Mouse (Mus musculus) liver, embryonic 14 days (tissue): ENCODE data around the gene Dcaf5. TPM values are rescaled to one million over a fixed set of nuclear protein-coding genes. Genes with fewer than 3 reads are reported as not detected.

Experiments
- polyA plus RNA-seq: library from polyadenylated mRNA; depleted of rRNA; stranded (reverse); fragments of >200 nt; gene quantifications from 2 replicates; pipeline ENCODE4 v1.2.3, GENCODE M21; 2012; rRNA removed

The Dcaf5 gene
- 3.4 and 4.1 TPM in 2 replicates for polyA plus RNA-seq

DNA sequence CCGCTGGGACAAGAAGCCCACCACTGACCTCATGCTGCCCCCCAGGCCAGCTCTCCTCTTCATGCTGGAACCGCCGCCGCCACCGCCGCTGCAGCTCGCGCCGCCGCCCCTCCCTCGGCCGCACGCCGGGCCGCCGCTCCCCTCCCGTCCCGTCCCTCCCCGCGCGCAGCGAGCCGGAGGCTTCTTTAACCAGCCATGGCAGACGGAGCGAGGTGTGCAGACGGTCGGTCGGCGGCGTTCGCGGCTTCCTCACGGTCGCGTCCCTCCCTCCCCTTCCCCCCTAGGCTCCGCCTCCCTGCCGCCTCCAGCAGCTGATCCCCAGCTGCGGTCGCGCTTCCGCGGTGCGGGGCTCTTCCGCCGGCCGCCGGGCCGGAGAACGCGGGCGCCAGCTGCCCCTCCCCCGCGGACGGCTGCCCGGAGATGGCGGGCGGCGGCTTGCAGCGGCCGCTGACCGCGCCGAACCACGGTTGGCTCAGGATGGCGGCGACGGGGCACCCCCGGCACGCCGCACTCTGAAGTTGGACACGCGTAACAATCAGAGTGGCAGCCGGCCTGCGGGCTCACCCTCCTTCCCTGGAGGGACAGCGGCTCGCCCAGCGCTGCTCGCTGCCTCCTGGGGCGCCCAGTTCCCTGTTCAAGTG is at the start of gene Dcaf5:
TSS of gene Dcaf5 (minus strand) at position 266 of the 641 bp plus-strand sequence.

DNA sequence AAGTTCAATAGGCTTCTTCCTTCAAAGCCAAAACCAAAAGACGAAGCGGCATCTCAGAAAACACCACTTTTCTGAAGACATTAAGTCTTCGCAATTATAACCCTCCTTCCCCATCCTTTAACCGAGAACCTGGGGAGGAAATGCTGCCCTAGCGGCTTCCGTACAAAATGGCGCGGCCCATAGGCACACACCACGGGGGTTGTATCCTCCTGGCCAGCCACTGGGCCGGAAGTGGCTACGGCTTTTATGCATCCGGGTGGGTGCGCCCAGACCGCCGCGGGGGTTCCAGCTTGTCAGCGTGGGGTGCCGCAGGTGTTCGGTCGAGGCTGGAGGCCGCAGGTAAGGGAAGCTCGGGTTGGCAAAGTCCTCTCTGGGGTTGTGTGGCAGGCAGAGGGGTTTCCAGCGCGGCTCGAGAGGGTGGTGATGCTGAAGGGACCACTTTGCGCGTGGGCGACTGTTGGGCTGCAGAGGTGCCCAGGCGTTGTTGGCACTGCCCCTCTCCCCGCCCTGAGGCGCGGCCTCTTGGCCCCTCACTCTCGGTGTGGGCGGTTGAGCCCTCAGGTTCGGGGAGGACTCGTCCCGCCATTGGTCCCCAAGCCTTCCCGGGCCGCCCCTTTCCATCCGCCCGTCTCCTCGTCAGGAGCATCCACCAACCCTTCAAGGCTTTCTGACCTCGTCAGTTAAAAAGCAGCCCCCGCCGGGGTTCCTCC is 26.7 kb upstream of the Dcaf5 start, which contains the start of gene Exd2:
TSS of gene Exd2 (plus strand) at position 154 of the 710 bp plus-strand sequence.

Other genes with a start within 250 kb of the Dcaf5 start
- gene Actn1, start 176.2 kb downstream of the Dcaf5 start, polyA plus RNA-seq: 13.1 and 14.6 TPM in 2 replicates
- gene Exd2, start 26.5 kb upstream of the Dcaf5 start, polyA plus RNA-seq: 4.5 and 4.7 TPM in 2 replicates
- 0.01 and 0.17 TPM in 2 replicates for gene Galnt16, start 81.7 kb upstream of the Dcaf5 start, polyA plus RNA-seq
- 9.1 and 10.7 TPM in 2 replicates for gene Slc39a9, start 207.3 kb upstream of the Dcaf5 start, polyA plus RNA-seq
- gene Erh, start 207.7 kb upstream of the Dcaf5 start, polyA plus RNA-seq: 160 and 161 TPM in 2 replicates